Mouse (Mus musculus): ENCODE data around the gene Brca1. TPM values are rescaled to one million over a fixed set of nuclear protein-coding genes. Genes with fewer than 3 reads are reported as not detected.

Gene Brca1
- polyA plus RNA-seq, 1 experiment from 2014 or later, result 0.42 TPM

- Histone ChIP-seq H3K27ac (ENCODE audit: low read length) (no peak overlapping the region), H3K9ac (replicated peaks; ENCODE audit: low read depth) (no peak overlapping the region), H3K9me3 (ENCODE audit: low read length) (no peaks in the 10 kb centered on the region), H3K36me3 (ENCODE audit: insufficient read depth, low read length) (no peaks in the 10 kb centered on the region), H3K27me3 (replicated peaks; ENCODE audit: insufficient read depth, low read length) (no peaks in the 10 kb centered on the region), H3K4me1 (ENCODE audit: insufficient read depth, low read depth, low read length) (no peaks in the 10 kb centered on the region), H3K4me2 (replicated peaks; ENCODE audit: low read depth, low read length) (no peak overlapping the region), H3K4me3 (ENCODE audit: low read depth, low read length) (no peak overlapping the region)
- TF ChIP-seq CTCF (IDR thresholded peaks at IDR 0.05), result no peak
- TF ChIP-seq EP300 (IDR thresholded peaks at IDR 0.05), result no peak
- ATAC-seq, result no peak
- no peak for DNase-seq (ENCODE audit: low spot score)
- 84% methylated on average over 8 of the region's 8 CpGs for WGBS
These were observed 27.3 kb downstream of the Brca1 start for GRCm38 (mm10) chr11:101524446-101524845.

GRCm38 (mm10) chr11:101519364-101519763 lies 32.4 kb downstream of the Brca1 start:
- H3K4me2 ChIP-seq (replicated peaks; ENCODE audit: low read depth, low read length), result no peak overlapping the region
- ATAC-seq (no peak), DNase-seq (ENCODE audit: low spot score) (no peak)
- H3K9me3 ChIP-seq (ENCODE audit: low read length), result no peaks in the 10 kb centered on the region
- TF ChIP-seq CTCF (IDR thresholded peaks at IDR 0.05), result no peak
- TF ChIP-seq EP300 (IDR thresholded peaks at IDR 0.05), result no peak
- no peaks in the 10 kb centered on the region for H3K36me3 ChIP-seq (ENCODE audit: insufficient read depth, low read length)
- 88% methylated on average over 6 of the region's 6 CpGs for WGBS
- no peaks in the 10 kb centered on the region for H3K4me1 ChIP-seq (ENCODE audit: insufficient read depth, low read depth, low read length)
- no peak overlapping the region for H3K4me3 ChIP-seq (ENCODE audit: low read depth, low read length)
- no peaks in the 10 kb centered on the region for H3K27me3 ChIP-seq (replicated peaks; ENCODE audit: insufficient read depth, low read length)
- no peak overlapping the region for H3K27ac ChIP-seq (ENCODE audit: low read length)
- H3K9ac ChIP-seq (replicated peaks; ENCODE audit: low read depth), result no peak overlapping the region

- Histone ChIP-seq H3K4me1 (ENCODE audit: insufficient read depth, low read depth, low read length) (no peaks in the 10 kb centered on the region), H3K27me3 (replicated peaks; ENCODE audit: insufficient read depth, low read length) (no peaks in the 10 kb centered on the region), H3K36me3 (ENCODE audit: insufficient read depth, low read length) (no peaks in the 10 kb centered on the region), H3K4me3 (ENCODE audit: low read depth, low read length) (no peak overlapping the region), H3K9ac (replicated peaks; ENCODE audit: low read depth) (no peak overlapping the region), H3K9me3 (ENCODE audit: low read length) (no peaks in the 10 kb centered on the region), H3K4me2 (replicated peaks; ENCODE audit: low read depth, low read length) (no peak overlapping the region), H3K27ac (ENCODE audit: low read length) (no peak overlapping the region)
- TF ChIP-seq CTCF (IDR thresholded peaks at IDR 0.05) (peak; percentile 28), EP300 (IDR thresholded peaks at IDR 0.05) (no peak)
- DNase-seq (ENCODE audit: low spot score) (no peak), ATAC-seq (no peak)
- WGBS, result 79% methylated on average over 5 of the region's 5 CpGs
These were observed 32.8 kb downstream of the Brca1 start for GRCm38 (mm10) chr11:101518937-101519336.

- DNase-seq (ENCODE audit: low spot score) (peak; percentile 10), ATAC-seq (no peak)
- no peaks in the 10 kb centered on the region for H3K4me1 ChIP-seq (ENCODE audit: insufficient read depth, low read depth, low read length)
- no peak overlapping the region for H3K27ac ChIP-seq (ENCODE audit: low read length)
- no peaks in the 10 kb centered on the region for H3K9me3 ChIP-seq (ENCODE audit: low read length)
- WGBS, result 87% methylated on average over 7 of the region's 7 CpGs
- no peaks in the 10 kb centered on the region; the same call in 1 of the 2 replicates for H3K36me3 ChIP-seq (ENCODE audit: insufficient read depth, low read length)
- H3K4me2 ChIP-seq (replicated peaks; ENCODE audit: low read depth, low read length), result no peak overlapping the region
- no peak overlapping the region for H3K9ac ChIP-seq (replicated peaks; ENCODE audit: low read depth)
- no peak for TF ChIP-seq CTCF (IDR thresholded peaks at IDR 0.05)
- TF ChIP-seq EP300 (IDR thresholded peaks at IDR 0.05), result no peak
- no peak overlapping the region for H3K4me3 ChIP-seq (ENCODE audit: low read depth, low read length)
- H3K27me3 ChIP-seq (replicated peaks; ENCODE audit: insufficient read depth, low read length), result no peaks in the 10 kb centered on the region
These were observed 44.7 kb downstream of the Brca1 start for GRCm38 (mm10) chr11:101507090-101507489.

- no peak for TF ChIP-seq EP300 (IDR thresholded peaks at IDR 0.05)
- TF ChIP-seq CTCF (IDR thresholded peaks at IDR 0.05), result no peak
- Histone ChIP-seq H3K4me1 (ENCODE audit: insufficient read depth, low read depth, low read length) (no peaks in the 10 kb centered on the region), H3K9me3 (ENCODE audit: low read length) (no peaks in the 10 kb centered on the region), H3K4me3 (ENCODE audit: low read depth, low read length) (no peak overlapping the region), H3K36me3 (ENCODE audit: insufficient read depth, low read length) (no peaks in the 10 kb centered on the region; the same call in 1 of the 2 replicates), H3K4me2 (replicated peaks; ENCODE audit: low read depth, low read length) (no peak overlapping the region), H3K27me3 (replicated peaks; ENCODE audit: insufficient read depth, low read length) (no peaks in the 10 kb centered on the region), H3K9ac (replicated peaks; ENCODE audit: low read depth) (no peak overlapping the region), H3K27ac (ENCODE audit: low read length) (no peak overlapping the region)
- ATAC-seq (no peak), DNase-seq (ENCODE audit: low spot score) (no peak)
- WGBS, result 87% methylated on average over 5 of the region's 5 CpGs
These were observed 45.4 kb downstream of the Brca1 start for GRCm38 (mm10) chr11:101506269-101506780.

- Histone ChIP-seq H3K9ac (replicated peaks; ENCODE audit: low read depth) (no peak overlapping the region), H3K4me2 (replicated peaks; ENCODE audit: low read depth, low read length) (no peak overlapping the region), H3K36me3 (ENCODE audit: insufficient read depth, low read length) (no peaks in the 10 kb centered on the region), H3K4me3 (ENCODE audit: low read depth, low read length) (no peak overlapping the region), H3K27me3 (replicated peaks; ENCODE audit: insufficient read depth, low read length) (no peaks in the 10 kb centered on the region), H3K4me1 (ENCODE audit: insufficient read depth, low read depth, low read length) (no peaks in the 10 kb centered on the region), H3K9me3 (ENCODE audit: low read length) (no peaks in the 10 kb centered on the region), H3K27ac (ENCODE audit: low read length) (no peak overlapping the region)
- 65% methylated on average over 6 of the region's 6 CpGs for WGBS
- DNase-seq (ENCODE audit: low spot score) (no peak), ATAC-seq (no peak)
- TF ChIP-seq CTCF (IDR thresholded peaks at IDR 0.05) (no peak), EP300 (IDR thresholded peaks at IDR 0.05) (no peak)
These were observed 65.6 kb downstream of the Brca1 start for GRCm38 (mm10) chr11:101486126-101486525.

Data from lung, postnatal 0 days (tissue).